Mouse (Mus musculus): Measurements from ENCODE around the gene Fkbp14. TPM values are rescaled to one million over a fixed set of nuclear protein-coding genes. Genes with fewer than 3 reads are reported as not detected.

Gene Fkbp14
- total RNA-seq (2017) = 2.3 and 6.3 TPM in 2 replicates

GRCm38 (mm10) chr6:54597208-54597607, at the start of gene Fkbp14:
TSS of gene Fkbp14 (minus strand) at chr6:54597308.
- no peak for ATAC-seq (replicated peaks in 1 of 2; ENCODE audit: insufficient read depth in 1 of 2, low FRiP score in 2 of 2, low TSS enrichment in 1 of 2, low read depth in 1 of 2, poor library complexity in 2 of 2, severe bottlenecking in 2 of 2)

- ATAC-seq (replicated peaks in 1 of 2; ENCODE audit: insufficient read depth in 1 of 2, low FRiP score in 2 of 2, low TSS enrichment in 1 of 2, low read depth in 1 of 2, poor library complexity in 2 of 2, severe bottlenecking in 2 of 2) = no peak
Measured at GRCm38 (mm10) chr6:54643181-54643580, 46.1 kb upstream of the Fkbp14 start.

DNA sequence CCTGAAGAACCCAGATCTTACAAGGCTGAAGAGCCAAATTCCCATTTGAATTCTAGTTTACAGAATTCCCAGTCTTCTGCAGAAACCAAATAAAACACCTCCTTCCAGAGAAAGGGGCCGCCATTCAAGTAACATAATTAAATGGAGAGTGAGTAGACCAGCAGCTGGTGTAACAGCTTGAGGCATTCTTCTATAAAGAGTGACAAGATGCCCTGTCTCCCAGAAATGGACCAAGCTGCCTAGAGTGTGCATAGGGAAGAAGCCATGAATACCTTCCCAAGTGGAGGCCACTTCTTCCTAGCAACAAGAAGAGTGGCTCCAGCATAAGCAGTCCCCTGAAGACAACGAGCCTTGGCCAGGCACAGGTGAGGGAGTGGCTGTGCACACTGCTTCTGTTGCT, 44.8 kb upstream of the Fkbp14 start:
- ATAC-seq (replicated peaks in 1 of 2; ENCODE audit: insufficient read depth in 1 of 2, low FRiP score in 2 of 2, low TSS enrichment in 1 of 2, low read depth in 1 of 2, poor library complexity in 2 of 2, severe bottlenecking in 2 of 2) = no peak

GRCm38 (mm10) chr6:54639877-54640276, 42.8 kb upstream of the Fkbp14 start:
- no peak for ATAC-seq (replicated peaks in 1 of 2; ENCODE audit: insufficient read depth in 1 of 2, low FRiP score in 2 of 2, low TSS enrichment in 1 of 2, low read depth in 1 of 2, poor library complexity in 2 of 2, severe bottlenecking in 2 of 2)

- no peak for ATAC-seq (replicated peaks in 1 of 2; ENCODE audit: insufficient read depth in 1 of 2, low FRiP score in 2 of 2, low TSS enrichment in 1 of 2, low read depth in 1 of 2, poor library complexity in 2 of 2, severe bottlenecking in 2 of 2)
Measured at GRCm38 (mm10) chr6:54631462-54631861, 34.4 kb upstream of the Fkbp14 start.

DNA sequence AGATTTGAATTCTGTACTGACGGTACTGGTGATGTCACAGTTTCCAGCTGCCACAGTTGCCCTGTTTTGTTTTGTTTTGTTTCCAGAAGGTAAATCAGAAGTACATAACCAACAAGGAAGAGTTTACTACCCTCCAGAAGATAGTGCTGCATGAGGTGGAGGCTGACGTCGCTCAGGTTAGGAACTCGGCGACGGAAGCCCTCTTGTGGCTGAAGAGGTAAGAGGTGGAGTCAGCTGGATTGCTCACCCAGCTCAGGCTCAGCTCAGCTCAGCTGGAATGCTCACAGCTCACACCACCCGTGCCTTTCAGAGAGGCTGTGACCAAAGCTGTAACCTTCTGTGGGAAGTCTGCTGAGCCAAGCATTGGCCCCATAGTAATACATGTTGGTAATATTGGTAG, 32.6 kb upstream of the Fkbp14 start:
- 0 out of 4 replicates have a peak, but pooled peaks of 1 of the 2 experiments have one; percentile 36 for ATAC-seq (replicated peaks in 1 of 2; ENCODE audit: insufficient read depth in 1 of 2, low FRiP score in 2 of 2, low TSS enrichment in 1 of 2, low read depth in 1 of 2, poor library complexity in 2 of 2, severe bottlenecking in 2 of 2)

GRCm38 (mm10) chr6:54628381-54628780, 31.3 kb upstream of the Fkbp14 start:
- no peak for ATAC-seq (replicated peaks in 1 of 2; ENCODE audit: insufficient read depth in 1 of 2, low FRiP score in 2 of 2, low TSS enrichment in 1 of 2, low read depth in 1 of 2, poor library complexity in 2 of 2, severe bottlenecking in 2 of 2)

- ATAC-seq (replicated peaks in 1 of 2; ENCODE audit: insufficient read depth in 1 of 2, low FRiP score in 2 of 2, low TSS enrichment in 1 of 2, low read depth in 1 of 2, poor library complexity in 2 of 2, severe bottlenecking in 2 of 2) = no peak
Measured at GRCm38 (mm10) chr6:54620357-54620756, 23.2 kb upstream of the Fkbp14 start.

- ATAC-seq (replicated peaks in 1 of 2; ENCODE audit: insufficient read depth in 1 of 2, low FRiP score in 2 of 2, low TSS enrichment in 1 of 2, low read depth in 1 of 2, poor library complexity in 2 of 2, severe bottlenecking in 2 of 2) = no peak
Measured at GRCm38 (mm10) chr6:54619530-54619929, 22.4 kb upstream of the Fkbp14 start.

DNA sequence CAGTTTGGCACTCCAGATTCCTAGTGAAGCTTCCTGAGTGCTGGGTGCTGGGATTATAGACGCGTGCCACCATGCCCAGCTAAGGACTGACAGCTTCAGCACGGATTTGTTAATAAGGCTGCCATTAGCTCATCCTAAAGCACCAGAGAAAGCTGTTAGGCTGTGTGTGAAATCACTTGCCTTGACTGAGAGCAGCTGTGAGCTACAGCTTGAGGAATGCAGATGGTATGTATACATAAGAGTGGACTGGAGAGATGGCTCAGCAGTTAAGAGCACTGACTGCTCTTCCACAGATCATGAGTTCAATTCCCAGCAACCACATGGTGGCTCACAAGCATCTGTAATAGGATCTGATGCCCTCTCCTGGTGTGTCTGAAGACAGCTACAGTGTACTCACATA, 20.3 kb upstream of the Fkbp14 start:
- ATAC-seq (replicated peaks in 1 of 2; ENCODE audit: insufficient read depth in 1 of 2, low FRiP score in 2 of 2, low TSS enrichment in 1 of 2, low read depth in 1 of 2, poor library complexity in 2 of 2, severe bottlenecking in 2 of 2) = no peak

DNA sequence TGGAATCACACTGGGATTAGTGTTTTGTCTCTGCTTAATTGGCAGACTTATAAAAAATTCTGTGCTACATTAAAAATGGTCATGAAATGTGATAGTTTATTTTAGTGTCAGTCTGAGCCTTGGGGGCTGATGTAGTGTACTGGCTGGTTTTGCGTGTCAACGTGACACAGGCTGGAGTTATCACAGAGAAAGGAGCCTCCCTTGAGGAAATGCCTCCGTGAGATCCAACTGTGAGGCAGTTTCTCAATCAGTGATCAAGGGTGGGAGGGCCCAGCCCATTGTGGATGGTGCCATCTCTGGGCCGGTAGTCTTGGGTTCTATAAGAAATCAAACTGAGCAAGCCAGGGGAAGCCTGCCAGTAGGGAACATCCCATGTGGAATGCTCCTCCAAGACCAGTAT, 9.1 kb upstream of the Fkbp14 start:
- no peak for ATAC-seq (replicated peaks in 1 of 2; ENCODE audit: insufficient read depth in 1 of 2, low FRiP score in 2 of 2, low TSS enrichment in 1 of 2, low read depth in 1 of 2, poor library complexity in 2 of 2, severe bottlenecking in 2 of 2)

- no peak for ATAC-seq (replicated peaks in 1 of 2; ENCODE audit: insufficient read depth in 1 of 2, low FRiP score in 2 of 2, low TSS enrichment in 1 of 2, low read depth in 1 of 2, poor library complexity in 2 of 2, severe bottlenecking in 2 of 2)
Measured at GRCm38 (mm10) chr6:54604001-54604715, 7.0 kb upstream of the Fkbp14 start.

GRCm38 (mm10) chr6:54602891-54603290, 5.8 kb upstream of the Fkbp14 start:
- ATAC-seq (replicated peaks in 1 of 2; ENCODE audit: insufficient read depth in 1 of 2, low FRiP score in 2 of 2, low TSS enrichment in 1 of 2, low read depth in 1 of 2, poor library complexity in 2 of 2, severe bottlenecking in 2 of 2) = no peak

DNA sequence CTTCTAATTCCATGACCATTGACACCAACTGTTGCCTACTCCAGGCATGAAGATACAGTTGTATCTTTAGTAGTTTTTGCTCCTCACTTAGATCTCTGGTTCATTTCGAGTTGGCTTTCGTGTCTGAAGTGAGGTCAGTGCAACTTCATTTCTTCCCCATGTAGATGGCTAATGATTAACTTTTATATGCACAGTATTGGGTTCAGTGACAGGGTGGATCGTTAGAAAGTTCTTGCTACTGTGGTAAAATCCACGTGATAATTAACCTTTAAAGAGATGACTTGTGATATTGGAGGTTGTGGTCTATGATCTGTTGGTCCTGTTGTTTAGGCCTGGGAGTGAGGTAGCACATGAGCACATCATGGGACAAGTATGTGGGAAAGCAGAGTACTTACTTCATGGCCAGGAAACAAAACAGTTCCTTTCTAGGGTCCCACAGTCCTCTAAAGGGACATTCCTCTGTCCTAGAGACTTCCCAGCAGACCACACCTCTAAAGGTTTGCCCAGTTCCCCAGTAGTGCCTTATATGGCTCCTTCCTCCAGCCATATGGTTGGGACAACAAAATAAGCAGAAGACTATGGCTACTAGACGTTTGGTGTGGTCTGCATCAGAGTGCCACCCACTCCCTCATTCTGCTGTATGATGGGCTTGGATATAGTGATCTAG, 3.7 kb upstream of the Fkbp14 start:
- no peak for ATAC-seq (replicated peaks in 1 of 2; ENCODE audit: insufficient read depth in 1 of 2, low FRiP score in 2 of 2, low TSS enrichment in 1 of 2, low read depth in 1 of 2, poor library complexity in 2 of 2, severe bottlenecking in 2 of 2)

- ATAC-seq (replicated peaks in 1 of 2; ENCODE audit: insufficient read depth in 1 of 2, low FRiP score in 2 of 2, low TSS enrichment in 1 of 2, low read depth in 1 of 2, poor library complexity in 2 of 2, severe bottlenecking in 2 of 2) = no peak
Measured at GRCm38 (mm10) chr6:54597711-54598110, 603 bp upstream of the Fkbp14 start.

- ATAC-seq (replicated peaks in 1 of 2; ENCODE audit: insufficient read depth in 1 of 2, low FRiP score in 2 of 2, low TSS enrichment in 1 of 2, low read depth in 1 of 2, poor library complexity in 2 of 2, severe bottlenecking in 2 of 2) = no peak
Measured at GRCm38 (mm10) chr6:54595330-54595878, 1.7 kb downstream of the Fkbp14 start.

DNA sequence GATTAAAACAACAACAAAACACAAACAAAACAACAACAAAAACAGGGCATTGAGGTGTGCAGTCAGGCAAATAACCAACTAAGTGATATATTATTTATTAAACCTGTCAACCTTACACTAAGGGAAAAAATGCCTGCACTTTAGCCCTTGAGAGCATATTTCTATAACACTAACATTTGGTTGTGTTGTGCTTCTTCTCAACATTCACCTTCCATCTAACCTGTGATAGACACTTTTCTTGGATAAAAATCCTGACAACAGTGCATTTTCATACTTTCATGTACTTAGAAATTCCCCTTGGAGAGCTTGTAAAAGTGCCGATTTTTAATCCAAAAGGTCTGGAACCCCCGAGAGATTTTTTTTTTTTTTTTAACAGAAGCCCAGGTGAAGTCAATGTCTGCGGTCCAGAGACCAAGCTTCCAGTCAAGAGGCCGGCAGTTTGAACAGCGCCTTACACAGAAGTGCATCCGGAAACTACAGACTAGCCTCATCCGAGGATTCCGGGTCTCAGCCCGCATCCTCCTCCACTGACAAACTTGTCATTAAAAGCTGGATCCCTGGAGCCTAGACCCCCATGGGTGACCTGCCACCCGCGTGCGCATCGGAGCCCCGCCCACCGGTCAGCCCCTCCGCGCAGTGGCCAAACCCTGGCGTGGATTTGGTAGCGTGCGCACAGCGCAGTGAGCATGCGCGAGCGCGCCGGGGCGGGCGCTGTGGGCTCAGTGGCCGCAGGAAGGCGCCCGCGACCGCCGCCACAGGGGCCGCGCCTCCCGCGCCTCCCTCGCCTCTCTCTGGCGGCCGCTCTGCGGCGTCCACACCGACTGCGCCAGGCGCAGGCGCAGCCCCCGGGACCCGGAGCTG, 2.4 kb downstream of the Fkbp14 start, which contains the start of gene Plekha8:
Plekha8 (plus strand) TSS at position 643 of the 861 bp plus-strand sequence.
- ATAC-seq (replicated peaks in 1 of 2; ENCODE audit: insufficient read depth in 1 of 2, low FRiP score in 2 of 2, low TSS enrichment in 1 of 2, low read depth in 1 of 2, poor library complexity in 2 of 2, severe bottlenecking in 2 of 2) = peak; percentile 48 to 65
